Mouse (Mus musculus): Measurements from ENCODE around the gene Adgrg2.

Gene Adgrg2

DNA sequence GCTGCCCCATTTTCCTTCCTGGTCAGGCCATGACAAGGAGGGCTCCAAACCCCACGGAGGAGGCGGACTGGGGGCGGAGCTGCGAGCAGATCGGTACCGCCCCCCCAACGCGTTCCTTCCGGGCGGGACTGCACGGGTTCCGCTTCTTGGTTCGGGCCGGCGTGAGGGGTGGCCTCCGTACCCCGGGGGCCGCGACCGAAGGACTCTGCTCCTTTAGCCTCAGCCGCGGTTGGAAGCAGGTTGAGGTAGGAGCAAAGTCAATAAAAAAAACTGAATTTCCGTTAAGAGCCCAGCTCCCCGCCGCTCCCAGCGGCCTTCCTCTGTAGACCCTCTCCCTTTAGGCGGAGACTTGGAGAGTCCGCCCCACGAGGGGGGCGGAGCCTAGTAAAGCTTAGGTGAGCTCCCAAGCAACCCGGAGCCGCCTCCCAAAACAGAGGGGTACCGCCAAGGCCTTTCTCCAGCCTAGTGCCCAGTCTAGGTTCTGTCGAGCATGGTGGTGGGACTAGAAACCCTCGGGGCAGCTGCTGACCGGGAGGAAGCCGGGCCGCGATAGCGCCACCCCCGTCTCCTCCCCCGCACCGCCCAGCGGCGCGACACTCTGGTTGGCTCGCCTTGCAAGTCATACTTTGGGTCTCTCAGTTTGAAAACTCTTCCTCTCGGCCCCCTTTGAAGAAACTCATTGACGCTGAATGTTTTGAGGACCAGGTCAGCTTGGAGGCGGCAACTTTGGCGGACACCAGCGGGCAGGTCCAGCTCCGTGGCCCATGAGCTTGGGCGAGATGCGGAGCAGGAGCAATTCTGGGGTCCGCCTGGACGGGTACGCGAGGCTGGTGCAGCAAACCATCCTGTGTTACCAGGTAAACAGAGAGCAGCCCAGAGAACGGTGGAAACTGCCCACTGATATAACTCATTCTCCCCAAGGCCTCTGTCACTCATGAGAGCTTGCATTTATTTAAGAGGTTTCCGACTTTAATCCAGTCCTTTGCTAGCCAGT is 111.9 kb downstream of the Adgrg2 start, which contains the start of gene Phka2:
Gene Phka2 (plus strand): TSS at position 119 of the 994 bp plus-strand sequence.
- DNase-seq (ENCODE audit: low spot score): peak; percentile 84

GRCm38 (mm10) chrX:160509046-160509445 is 118.6 kb downstream of the Adgrg2 start:
- DNase-seq (ENCODE audit: low spot score): no peak

DNA sequence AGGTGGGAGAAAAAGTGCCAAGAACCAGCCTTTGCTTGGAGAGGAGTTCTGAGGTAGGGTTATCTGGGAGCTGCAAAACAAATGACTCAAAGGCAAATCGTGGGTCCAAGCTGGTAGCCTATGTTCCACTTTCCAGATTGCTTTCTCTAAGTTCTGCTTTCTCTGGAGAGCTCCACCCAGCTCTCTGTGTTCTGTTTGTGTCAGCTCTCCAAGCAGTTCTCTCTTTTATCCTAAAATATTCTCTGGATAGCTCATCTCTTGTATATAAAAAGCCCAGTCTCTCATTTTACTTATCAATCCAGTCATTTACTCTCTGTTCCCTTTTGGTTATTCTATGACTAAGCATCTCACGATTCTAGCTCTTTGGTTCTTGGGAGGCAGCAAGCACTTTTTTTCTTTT is 119.7 kb downstream of the Adgrg2 start:
- DNase-seq (ENCODE audit: low spot score): no peak

GRCm38 (mm10) chrX:160516027-160516426 is 125.5 kb downstream of the Adgrg2 start:
- no peak for DNase-seq (ENCODE audit: low spot score)

DNA sequence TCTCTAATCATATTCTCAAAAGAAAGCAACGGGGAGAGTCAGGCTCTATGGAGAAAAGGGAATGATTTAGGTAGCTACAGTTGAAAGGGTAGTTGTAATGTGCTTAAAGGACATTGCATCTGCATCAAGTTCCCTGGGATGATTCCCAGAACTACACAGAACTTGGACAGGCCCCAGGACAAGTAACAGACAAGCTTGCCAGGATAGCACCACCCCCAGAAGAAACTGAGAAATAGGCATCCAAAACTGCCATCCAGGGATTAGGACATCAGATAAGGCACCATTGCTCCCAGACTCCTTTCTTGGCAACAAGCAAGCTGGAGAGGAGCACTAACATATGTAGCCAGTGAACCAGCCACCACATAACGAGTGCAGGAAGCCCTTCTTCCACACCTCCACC is 152.3 kb downstream of the Adgrg2 start:
- no peak for DNase-seq (ENCODE audit: low spot score)

All from lung, postnatal 25 days (tissue).